Mouse (Mus musculus): Measurements from ENCODE around the gene Wdr38. TPM values are rescaled to one million over a fixed set of nuclear protein-coding genes. Genes with fewer than 3 reads are reported as not detected.

Gene Wdr38
- 0.47 and 0.78 TPM in 2 replicates for polyA plus RNA-seq (2015; fragmentation: Nextera tagmentation; extraction: Ambion mirVana)

DNA sequence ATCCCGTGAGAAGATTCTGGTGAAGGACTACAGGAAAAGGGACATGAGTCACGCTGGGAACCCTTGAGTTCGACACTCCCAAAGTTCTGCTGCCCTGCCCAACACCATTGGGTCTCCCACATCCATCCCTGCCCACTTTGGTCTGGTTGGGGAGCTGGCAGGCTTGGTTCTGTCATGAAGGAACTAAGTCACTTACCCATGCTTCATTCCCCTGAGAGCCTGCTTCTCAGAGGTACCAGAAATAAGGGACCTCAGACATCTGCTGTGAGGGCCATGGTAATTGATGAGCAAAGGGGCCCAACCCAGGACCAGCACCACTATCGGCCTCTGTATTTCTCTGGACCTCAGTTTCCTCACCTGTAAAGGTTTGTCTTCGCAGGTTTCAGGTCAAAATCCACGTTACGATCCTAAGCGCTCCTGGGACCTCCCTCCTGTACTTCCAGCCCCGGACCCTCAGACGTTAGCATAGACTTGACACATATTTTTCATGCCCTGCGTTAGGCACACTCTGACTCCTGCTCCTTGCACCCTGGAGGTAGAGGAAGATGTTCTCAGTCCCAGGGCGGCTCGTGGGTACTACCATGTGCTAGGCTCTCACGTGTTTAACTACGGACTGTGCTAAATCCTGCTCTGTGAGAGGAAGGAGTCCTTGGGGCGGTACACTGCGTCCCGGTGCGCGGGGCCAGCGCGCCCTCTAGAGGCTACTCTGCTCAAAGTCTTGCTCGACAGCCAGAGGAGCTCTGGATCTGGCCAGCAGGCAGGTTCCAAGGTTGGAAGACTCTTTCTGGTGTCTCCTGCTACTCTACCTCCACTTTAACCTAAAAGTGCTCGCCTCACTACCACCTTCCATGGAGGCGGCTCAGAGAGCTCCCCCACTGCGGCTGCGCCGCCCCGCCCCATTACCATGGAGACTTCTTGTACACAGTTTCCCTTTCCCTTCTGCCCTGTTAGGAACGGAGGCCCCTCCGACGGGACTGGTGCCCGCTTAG is at the start of gene Wdr38:
TSS of gene Wdr38 (plus strand) at position 91 of the 989 bp plus-strand sequence.
- peak within 1 kb of the TSS; percentile 11; the same call in 1 of the 2 replicates for H3K27ac ChIP-seq (ENCODE audit: low read depth, low read length)
- ATAC-seq, result peak; percentile 89
- no peaks in the 10 kb centered on the region for H3K27me3 ChIP-seq (replicated peaks; ENCODE audit: control insufficient read depth, insufficient read depth, low read length)
- no peaks in the 10 kb centered on the region for H3K9me3 ChIP-seq (ENCODE audit: control insufficient read depth)
- H3K36me3 ChIP-seq (ENCODE audit: control insufficient read depth, insufficient read depth), result peaks cover 31% of the 10 kb centered on the region; the same call in 1 of the 2 replicates
- H3K4me2 ChIP-seq (replicated peaks; ENCODE audit: low read depth), result peak within 1 kb of the TSS; percentile 77
- no peaks in the 10 kb centered on the region; the same call in 1 of the 2 replicates for H3K4me1 ChIP-seq (replicated peaks; ENCODE audit: control insufficient read depth, insufficient read depth, low read length)
- H3K9ac ChIP-seq (ENCODE audit: low read depth, low read length), result peak within 1 kb of the TSS; percentile 43
- 12% methylated on average over 33 of the region's 33 CpGs for WGBS
- H3K4me3 ChIP-seq (ENCODE audit: low read depth, low read length), result peak within 1 kb of the TSS; percentile 50
- peak; percentile 99 for TF ChIP-seq CTCF (IDR thresholded peaks at IDR 0.05; ENCODE audit: low read depth)

DNA sequence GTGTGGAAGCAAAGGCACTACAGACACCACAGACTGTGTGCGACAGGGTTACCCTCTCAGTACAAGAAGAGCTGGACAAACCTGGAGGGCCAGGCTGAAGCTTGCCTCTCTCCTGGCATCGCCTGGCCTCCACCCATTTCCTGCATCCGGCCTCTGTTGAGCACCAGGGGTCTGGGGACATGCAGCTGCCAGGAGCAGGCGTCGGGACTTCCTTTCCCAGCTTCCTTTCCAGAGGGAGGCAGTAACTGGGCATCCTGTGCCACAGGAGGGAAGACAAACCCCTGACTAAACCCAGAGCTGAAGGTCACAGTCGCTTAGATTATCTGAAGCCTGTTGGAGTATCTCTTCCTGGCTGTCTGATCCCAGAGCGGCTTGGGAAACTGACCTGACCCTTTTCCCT is 49.7 kb upstream of the Wdr38 start:
- Histone ChIP-seq H3K4me1 (replicated peaks; ENCODE audit: control insufficient read depth, insufficient read depth, low read length) (no peaks in the 10 kb centered on the region), H3K9ac (ENCODE audit: low read depth, low read length) (no peak overlapping the region), H3K4me3 (ENCODE audit: low read depth, low read length) (no peak overlapping the region), H3K27me3 (replicated peaks; ENCODE audit: control insufficient read depth, insufficient read depth, low read length) (no peaks in the 10 kb centered on the region), H3K4me2 (replicated peaks; ENCODE audit: low read depth) (no peak overlapping the region), H3K36me3 (ENCODE audit: control insufficient read depth, insufficient read depth) (no peaks in the 10 kb centered on the region), H3K27ac (ENCODE audit: low read depth, low read length) (no peak overlapping the region), H3K9me3 (ENCODE audit: control insufficient read depth) (no peaks in the 10 kb centered on the region)
- 57% methylated on average over 7 of the region's 7 CpGs for WGBS
- no peak for TF ChIP-seq CTCF (IDR thresholded peaks at IDR 0.05; ENCODE audit: low read depth)
- no peak for ATAC-seq

DNA sequence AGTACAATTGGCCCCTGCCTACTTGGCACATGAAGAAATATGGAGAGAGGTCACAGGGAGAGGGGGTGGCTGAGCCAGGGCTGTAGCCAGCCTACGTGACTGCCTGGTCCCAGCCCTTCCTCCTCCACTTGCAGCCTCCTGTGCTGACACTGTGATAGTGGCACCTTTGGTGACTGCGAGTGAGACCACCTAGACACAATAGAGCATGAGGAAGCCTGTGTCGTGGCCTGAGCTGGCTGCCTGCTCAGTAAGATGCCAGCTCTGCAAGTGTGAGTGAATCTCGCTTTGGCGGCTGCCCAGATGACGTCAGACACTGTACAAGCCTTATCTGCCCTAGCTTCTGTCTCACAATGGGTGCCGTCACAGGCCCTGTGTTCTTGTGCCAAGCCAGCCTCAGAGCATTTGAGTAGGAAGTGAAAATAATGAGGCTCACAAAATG is 47.0 kb upstream of the Wdr38 start:
- H3K4me2 ChIP-seq (replicated peaks; ENCODE audit: low read depth), result no peak overlapping the region
- H3K36me3 ChIP-seq (ENCODE audit: control insufficient read depth, insufficient read depth), result no peaks in the 10 kb centered on the region
- no peaks in the 10 kb centered on the region for H3K27me3 ChIP-seq (replicated peaks; ENCODE audit: control insufficient read depth, insufficient read depth, low read length)
- 78% methylated on average over 7 of the region's 7 CpGs for WGBS
- ATAC-seq, result peak; percentile 47
- no peaks in the 10 kb centered on the region for H3K9me3 ChIP-seq (ENCODE audit: control insufficient read depth)
- no peaks in the 10 kb centered on the region for H3K4me1 ChIP-seq (replicated peaks; ENCODE audit: control insufficient read depth, insufficient read depth, low read length)
- H3K4me3 ChIP-seq (ENCODE audit: low read depth, low read length), result no peak overlapping the region
- no peak overlapping the region for H3K27ac ChIP-seq (ENCODE audit: low read depth, low read length)
- no peak overlapping the region for H3K9ac ChIP-seq (ENCODE audit: low read depth, low read length)
- no peak for TF ChIP-seq CTCF (IDR thresholded peaks at IDR 0.05; ENCODE audit: low read depth)

DNA sequence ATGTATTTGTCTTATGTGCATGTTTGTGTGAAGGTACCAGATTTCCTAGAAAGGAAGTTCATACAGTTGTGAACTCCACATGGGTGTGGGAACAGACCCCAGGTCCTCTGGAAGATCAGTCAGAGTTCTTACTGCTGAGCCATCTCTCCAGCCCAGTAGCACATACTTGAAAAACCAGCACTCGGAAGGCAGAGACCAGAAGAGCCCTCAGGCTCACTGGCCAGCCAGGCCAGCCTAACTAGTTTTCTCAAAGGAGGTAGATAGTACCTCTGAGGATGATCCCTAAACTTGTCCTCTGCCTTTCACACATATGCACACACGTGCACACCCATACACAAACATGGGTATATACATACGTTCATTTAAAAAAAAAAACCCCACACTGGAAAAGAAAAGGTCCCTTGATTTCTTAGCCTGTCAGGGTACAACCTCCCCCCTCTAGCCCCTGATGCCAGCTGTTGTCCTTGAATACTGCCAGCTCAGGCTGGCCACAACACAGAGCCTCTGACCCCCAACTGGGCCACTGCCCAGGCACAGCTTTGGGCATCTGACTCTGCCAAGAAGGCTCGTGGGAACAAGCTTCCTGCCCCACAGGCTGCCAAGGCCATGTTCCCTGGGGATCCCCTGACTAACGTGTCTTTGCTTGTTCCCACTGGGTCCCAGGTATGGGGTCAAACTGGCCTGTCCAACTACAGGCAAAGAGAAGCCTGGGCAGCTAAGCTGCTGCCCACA is 44.0 kb upstream of the Wdr38 start:
- Histone ChIP-seq H3K4me2 (replicated peaks; ENCODE audit: low read depth) (no peak overlapping the region), H3K4me1 (replicated peaks; ENCODE audit: control insufficient read depth, insufficient read depth, low read length) (no peaks in the 10 kb centered on the region), H3K36me3 (ENCODE audit: control insufficient read depth, insufficient read depth) (no peaks in the 10 kb centered on the region), H3K27ac (ENCODE audit: low read depth, low read length) (no peak overlapping the region), H3K27me3 (replicated peaks; ENCODE audit: control insufficient read depth, insufficient read depth, low read length) (no peaks in the 10 kb centered on the region), H3K9ac (ENCODE audit: low read depth, low read length) (no peak overlapping the region), H3K4me3 (ENCODE audit: low read depth, low read length) (no peak overlapping the region), H3K9me3 (ENCODE audit: control insufficient read depth) (no peaks in the 10 kb centered on the region)
- 83% methylated on average over 5 of the region's 5 CpGs for WGBS
- no peak for TF ChIP-seq CTCF (IDR thresholded peaks at IDR 0.05; ENCODE audit: low read depth)
- no peak for ATAC-seq

DNA sequence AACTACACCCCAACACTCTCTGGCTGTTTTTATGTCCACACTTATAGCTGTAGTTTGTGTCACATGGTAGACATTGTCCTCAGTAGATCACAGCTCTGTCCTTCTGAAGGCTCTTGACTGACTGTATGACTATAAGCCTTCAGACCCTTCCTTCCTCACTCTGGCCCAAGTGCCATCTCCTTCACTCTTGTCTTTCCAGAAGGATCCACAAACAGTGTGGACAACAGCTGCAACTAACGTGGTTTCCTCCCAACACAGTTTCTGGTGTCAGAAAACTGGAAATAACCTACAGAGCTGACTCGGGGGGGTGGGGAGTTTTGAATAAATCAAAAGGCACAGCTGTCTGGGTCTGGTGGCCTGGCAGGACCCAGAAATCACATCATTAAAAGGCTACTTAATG is 41.2 kb upstream of the Wdr38 start:
- H3K4me2 ChIP-seq (replicated peaks; ENCODE audit: low read depth), result no peak overlapping the region
- H3K36me3 ChIP-seq (ENCODE audit: control insufficient read depth, insufficient read depth), result no peaks in the 10 kb centered on the region
- H3K4me1 ChIP-seq (replicated peaks; ENCODE audit: control insufficient read depth, insufficient read depth, low read length), result no peaks in the 10 kb centered on the region
- TF ChIP-seq CTCF (IDR thresholded peaks at IDR 0.05; ENCODE audit: low read depth), result no peak
- no peaks in the 10 kb centered on the region for H3K9me3 ChIP-seq (ENCODE audit: control insufficient read depth)
- ATAC-seq, result no peak
- H3K27ac ChIP-seq (ENCODE audit: low read depth, low read length), result no peak overlapping the region
- no peaks in the 10 kb centered on the region for H3K27me3 ChIP-seq (replicated peaks; ENCODE audit: control insufficient read depth, insufficient read depth, low read length)
- H3K4me3 ChIP-seq (ENCODE audit: low read depth, low read length), result no peak overlapping the region
- H3K9ac ChIP-seq (ENCODE audit: low read depth, low read length), result no peak overlapping the region
- 69% methylated on average over 2 of the region's 2 CpGs for WGBS

DNA sequence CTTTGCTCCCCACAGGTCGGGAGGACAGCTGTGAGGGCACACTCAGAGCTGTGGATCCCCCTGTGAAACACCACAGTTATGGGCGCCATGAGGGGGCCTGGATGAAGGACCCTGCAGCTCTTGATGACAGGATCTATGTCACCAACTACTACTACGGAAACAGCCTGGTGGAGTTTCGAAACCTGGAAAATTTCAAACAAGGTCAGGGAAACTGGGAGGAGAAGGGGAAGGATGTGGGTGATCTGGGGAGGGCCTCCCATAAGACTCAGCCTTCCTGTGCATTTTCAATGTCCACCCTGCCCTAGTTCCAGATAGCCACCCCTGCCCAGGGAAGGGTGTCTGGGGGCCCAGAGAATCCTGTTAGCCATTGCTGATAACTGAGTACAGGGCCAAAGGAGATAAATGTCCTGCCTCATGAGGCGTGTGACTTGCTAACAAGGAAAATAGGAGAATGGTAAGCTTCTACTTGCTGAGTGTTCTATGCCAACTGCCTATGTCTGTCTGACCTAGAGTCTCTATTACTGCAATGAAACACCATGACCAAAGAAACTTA is 39.5 kb upstream of the Wdr38 start:
- Histone ChIP-seq H3K4me3 (ENCODE audit: low read depth, low read length) (no peak overlapping the region), H3K9ac (ENCODE audit: low read depth, low read length) (no peak overlapping the region), H3K27ac (ENCODE audit: low read depth, low read length) (no peak overlapping the region), H3K36me3 (ENCODE audit: control insufficient read depth, insufficient read depth) (no peaks in the 10 kb centered on the region), H3K27me3 (replicated peaks; ENCODE audit: control insufficient read depth, insufficient read depth, low read length) (no peaks in the 10 kb centered on the region), H3K9me3 (ENCODE audit: control insufficient read depth) (no peaks in the 10 kb centered on the region), H3K4me1 (replicated peaks; ENCODE audit: control insufficient read depth, insufficient read depth, low read length) (no peaks in the 10 kb centered on the region), H3K4me2 (replicated peaks; ENCODE audit: low read depth) (no peak overlapping the region)
- no peak for ATAC-seq
- no peak for TF ChIP-seq CTCF (IDR thresholded peaks at IDR 0.05; ENCODE audit: low read depth)
- 78% methylated on average over 5 of the region's 5 CpGs for WGBS
